ENCODE assay signal across 8 mouse cellular contexts in genomic region chr2:26594022-26594346, GRCm38 (mm10). TPM values are rescaled to one million over a fixed set of nuclear protein-coding genes. Genes with fewer than 3 reads are reported as not detected.
DNase-seq lines count a peak whose midpoint lies in the region; ATAC-seq and TF ChIP-seq lines count a peak whose summit lies in the region.

No protein-coding gene starts in this region.

- no peak overlapping the region for H3K4me3 ChIP-seq in limb, embryonic 11.5 days (ENCODE audit: low read depth, low read length)
- no peak overlapping the region for H3K4me3 ChIP-seq in limb, embryonic 10.5 days
- H3K4me3 ChIP-seq in embryonic fibroblast, embryonic 13.5 days (ENCODE audit: insufficient read depth, low read length): no peak overlapping the region

- no peaks in the 10 kb centered on the region for H3K9me3 ChIP-seq in limb, embryonic 11.5 days (ENCODE audit: control insufficient read depth, low read length)
- H3K9me3 ChIP-seq in limb, embryonic 10.5 days (replicated peaks): no peaks in the 10 kb centered on the region

- H3K27ac ChIP-seq in limb, embryonic 11.5 days (replicated peaks; ENCODE audit: low read depth, low read length): no peak overlapping the region
- H3K27ac ChIP-seq in limb, embryonic 10.5 days: no peak overlapping the region
- H3K27ac ChIP-seq in embryonic fibroblast, embryonic 13.5 days (ENCODE audit: insufficient read depth, low read length): no peak overlapping the region

- DNase-seq in limb, embryonic 11.5 days (ENCODE audit: low spot score): peak; percentile 50
- no peak for DNase-seq in limb, embryonic 10.5 days (ENCODE audit: low spot score)
- DNase-seq in NIH3T3 (ENCODE audit: low read depth): peak; percentile 78
- peak; percentile 76 for DNase-seq in kidney, postnatal 10 days
- peak; percentile 55 for DNase-seq in mesoderm, embryonic 11.5 days (ENCODE audit: low read depth, low spot score)

- no peak overlapping the region for H3K9ac ChIP-seq in limb, embryonic 11.5 days (ENCODE audit: low read length)

- 0 out of 2 replicates have a peak, but pooled peaks have one; percentile 9 for TF ChIP-seq CTCF in embryonic fibroblast, embryonic 13.5 days (IDR thresholded peaks at IDR 0.05; ENCODE audit: borderline replicate concordance, insufficient read depth, low read length)

- no peaks in the 10 kb centered on the region for H3K4me1 ChIP-seq in limb, embryonic 11.5 days (ENCODE audit: control insufficient read depth, insufficient read depth, low read length)
- H3K4me1 ChIP-seq in limb, embryonic 10.5 days: peaks cover 10% of the 10 kb centered on the region
- no peaks in the 10 kb centered on the region for H3K4me1 ChIP-seq in embryonic fibroblast, embryonic 13.5 days (ENCODE audit: control insufficient read depth, insufficient read depth, low read length)

- TF ChIP-seq POLR2A in embryonic fibroblast, embryonic 13.5 days (IDR thresholded peaks at IDR 0.05; ENCODE audit: low read depth, low read length): no peak

- H3K27me3 ChIP-seq in limb, embryonic 11.5 days (ENCODE audit: control insufficient read depth, insufficient read depth, low read length): no peaks in the 10 kb centered on the region
- no peaks in the 10 kb centered on the region for H3K27me3 ChIP-seq in limb, embryonic 10.5 days (ENCODE audit: low read depth, poor library complexity, severe bottlenecking)

- H3K4me2 ChIP-seq in limb, embryonic 11.5 days (ENCODE audit: low read depth, severe bottlenecking): no peak overlapping the region

- WGBS in limb, embryonic 11.5 days: 73% methylated on average over 9 of the region's 9 CpGs
- 75% methylated on average over 9 of the region's 9 CpGs for WGBS in limb, embryonic 10.5 days

- ATAC-seq in limb, embryonic 11.5 days (ENCODE audit: insufficient number of reproducible peaks, low FRiP score, low TSS enrichment, low read depth): no peak
- ATAC-seq in cerebellum, adult (ENCODE audit: insufficient number of reproducible peaks, low FRiP score, low TSS enrichment): no peak
- ATAC-seq in erythroid progenitor cell, adult 5-6 weeks (replicated peaks; ENCODE audit: low FRiP score, poor library complexity, severe bottlenecking): no peak

- H3K36me3 ChIP-seq in limb, embryonic 11.5 days (ENCODE audit: control insufficient read depth, insufficient read depth, low read length): no peaks in the 10 kb centered on the region; the same call in 1 of the 2 replicates
- peaks cover 14% of the 10 kb centered on the region for H3K36me3 ChIP-seq in limb, embryonic 10.5 days

RNA-seq across cellular contexts. Expression of gene Gm20532, which starts 7.5 kb away (rescaled TPM):
- polyA plus RNA-seq in limb, embryonic 11.5 days (2014; fragmentation: Nextera tagmentation; extraction: Ambion mirVana): 0.27 TPM in 1 of 2 replicates, not detected in the other
- polyA plus RNA-seq in limb, embryonic 10.5 days (2016; fragmentation: Nextera tagmentation; extraction: Ambion mirVana): not detected in 2 replicates
- polyA plus RNA-seq in embryonic fibroblast, embryonic 13.5 days (2011; ENCODE audit: insufficient read length, low read depth, missing spikeins): not detected in 2 replicates
- not detected in 2 replicates for total RNA-seq in erythroid progenitor cell, adult 5-6 weeks (2015; ENCODE audit: low replicate concordance)
- 1.9 TPM in 1 of 2 replicates, not detected in the other for total RNA-seq in erythroid progenitor cell, adult 5-6 weeks (2017; ENCODE audit: low replicate concordance)

RNA-seq across cellular contexts. Expression of gene Agpat2, which starts 10.2 kb away (rescaled TPM):
- polyA plus RNA-seq in limb, embryonic 11.5 days (2014; fragmentation: Nextera tagmentation; extraction: Ambion mirVana): 12.2 and 12.8 TPM in 2 replicates
- polyA plus RNA-seq in limb, embryonic 10.5 days (2016; fragmentation: Nextera tagmentation; extraction: Ambion mirVana): 13.2 and 14.5 TPM in 2 replicates
- polyA plus RNA-seq in embryonic fibroblast, embryonic 13.5 days (2011; ENCODE audit: insufficient read length, low read depth, missing spikeins): 21.4 and 22.4 TPM in 2 replicates
- total RNA-seq in erythroid progenitor cell, adult 5-6 weeks (2015; ENCODE audit: low replicate concordance): 12.2 and 12.6 TPM in 2 replicates
- total RNA-seq in erythroid progenitor cell, adult 5-6 weeks (2017; ENCODE audit: low replicate concordance): 6.2 and 12.0 TPM in 2 replicates

RNA-seq across cellular contexts. Expression of gene Egfl7, which starts 14.2 kb away (rescaled TPM):
- polyA plus RNA-seq in limb, embryonic 11.5 days (2014; fragmentation: Nextera tagmentation; extraction: Ambion mirVana): 68.1 and 72.2 TPM in 2 replicates
- polyA plus RNA-seq in limb, embryonic 10.5 days (2016; fragmentation: Nextera tagmentation; extraction: Ambion mirVana): 96.5 and 97.2 TPM in 2 replicates
- polyA plus RNA-seq in embryonic fibroblast, embryonic 13.5 days (2011; ENCODE audit: insufficient read length, low read depth, missing spikeins): 11.0 and 13.7 TPM in 2 replicates
- 3.8 and 7.2 TPM in 2 replicates for total RNA-seq in erythroid progenitor cell, adult 5-6 weeks (2015; ENCODE audit: low replicate concordance)
- 0.77 and 7.2 TPM in 2 replicates for total RNA-seq in erythroid progenitor cell, adult 5-6 weeks (2017; ENCODE audit: low replicate concordance)

RNA-seq across cellular contexts. Expression of gene Fam69b, which starts 34.3 kb away (rescaled TPM):
- 42.4 and 45.1 TPM in 2 replicates for polyA plus RNA-seq in limb, embryonic 11.5 days (2014; fragmentation: Nextera tagmentation; extraction: Ambion mirVana)
- polyA plus RNA-seq in limb, embryonic 10.5 days (2016; fragmentation: Nextera tagmentation; extraction: Ambion mirVana): 31.3 and 43.3 TPM in 2 replicates
- polyA plus RNA-seq in embryonic fibroblast, embryonic 13.5 days (2011; ENCODE audit: insufficient read length, low read depth, missing spikeins): 12.0 and 16.3 TPM in 2 replicates
- not detected in 2 replicates for total RNA-seq in erythroid progenitor cell, adult 5-6 weeks (2015; ENCODE audit: low replicate concordance)
- total RNA-seq in erythroid progenitor cell, adult 5-6 weeks (2017; ENCODE audit: low replicate concordance): not detected in 2 replicates
